Mouse (Mus musculus): ENCODE measurements around the gene Cntn6.

The Cntn6 gene

DNA sequence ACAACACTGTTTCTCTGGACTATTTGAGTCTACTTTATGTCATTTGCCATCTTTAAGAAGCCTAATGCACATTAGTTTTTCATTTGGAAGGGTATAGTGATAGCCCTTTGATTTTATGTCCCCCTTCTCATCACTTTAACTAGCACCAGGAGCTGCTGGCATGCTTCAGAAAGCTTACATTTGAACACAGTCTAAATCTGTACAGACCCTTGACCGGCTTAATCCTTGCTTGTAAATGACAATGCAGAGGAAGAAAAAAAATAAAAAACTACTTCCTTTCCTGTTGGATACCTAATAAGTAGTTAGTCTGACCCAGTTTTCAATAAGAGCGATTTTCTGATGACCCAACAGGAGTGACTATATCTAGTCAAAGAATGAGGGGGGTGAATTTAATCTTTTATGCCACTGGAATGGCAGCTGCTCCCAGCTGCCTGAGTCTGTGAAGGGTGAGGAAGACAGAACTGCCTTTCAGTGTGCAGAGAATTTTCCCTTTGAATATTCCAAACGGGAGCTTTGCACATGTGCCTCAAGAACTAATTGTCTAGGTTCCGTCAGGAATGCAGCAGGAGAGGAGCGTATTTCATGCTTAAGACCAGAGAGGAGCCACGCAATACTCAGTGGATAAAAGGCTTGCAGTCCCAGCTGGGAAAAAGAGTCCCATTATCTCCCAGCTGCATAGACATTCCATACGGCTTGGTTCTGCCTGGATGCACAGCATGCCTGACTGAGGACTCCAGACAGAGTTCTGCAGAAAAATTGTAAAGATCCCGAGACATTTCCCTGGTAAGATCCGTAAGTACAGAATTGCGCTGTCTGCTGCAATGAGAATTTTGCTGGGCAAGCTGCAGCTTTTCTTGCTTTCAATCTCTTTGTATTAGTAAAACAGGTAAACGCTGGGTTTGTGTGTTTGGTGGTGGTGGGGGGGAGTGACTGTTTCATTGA, at the start of gene Cntn6:
Cntn6 (plus strand) TSS at position 301 of the 942 bp plus-strand sequence.
- no peak for DNase-seq (ENCODE audit: low spot score in 2 of 2)

DNA sequence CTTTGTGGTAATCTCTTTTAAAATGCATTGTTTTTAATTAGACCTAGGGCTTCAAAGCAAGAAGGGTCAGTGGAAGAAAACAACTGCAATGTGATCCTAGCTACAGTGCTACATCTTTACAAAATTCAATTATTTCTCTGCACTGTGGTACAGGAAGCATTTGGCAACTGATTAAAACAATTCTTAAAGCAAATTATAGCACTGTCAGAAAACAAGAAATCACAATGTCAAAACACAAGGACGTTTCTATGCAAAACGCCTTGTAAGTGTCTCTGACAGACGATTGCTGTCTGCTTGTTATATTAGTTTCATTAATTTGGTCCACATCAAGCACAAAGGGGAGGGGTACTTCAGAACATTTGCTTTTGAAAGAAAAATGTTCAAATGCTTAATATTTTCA, 48.9 kb upstream of the Cntn6 start:
- no peak for DNase-seq (ENCODE audit: low spot score in 2 of 2)

DNA sequence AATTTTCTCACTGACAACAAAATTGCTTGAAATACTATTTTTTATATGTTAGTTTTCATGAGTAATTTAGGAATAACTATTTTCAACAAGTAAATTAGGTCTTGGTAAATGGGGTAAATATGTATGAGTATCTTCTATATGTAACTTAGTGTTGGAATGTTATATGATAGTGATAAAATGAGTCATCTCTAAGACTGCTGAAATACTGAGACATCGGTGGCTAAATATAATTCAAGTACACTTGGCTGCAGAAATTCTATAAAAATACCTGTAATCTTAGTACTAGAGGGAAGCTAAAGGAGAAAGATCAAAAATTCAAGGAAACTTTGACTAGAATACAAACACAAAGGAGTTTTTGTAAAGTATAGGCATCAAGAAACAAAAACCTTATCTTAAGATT, 21.9 kb upstream of the Cntn6 start:
- no peak for DNase-seq (ENCODE audit: low spot score in 2 of 2)

- DNase-seq (ENCODE audit: low spot score in 2 of 2) = no peak
Measured at GRCm38 (mm10) chr6:104479242-104479641, 13.3 kb upstream of the Cntn6 start.

DNA sequence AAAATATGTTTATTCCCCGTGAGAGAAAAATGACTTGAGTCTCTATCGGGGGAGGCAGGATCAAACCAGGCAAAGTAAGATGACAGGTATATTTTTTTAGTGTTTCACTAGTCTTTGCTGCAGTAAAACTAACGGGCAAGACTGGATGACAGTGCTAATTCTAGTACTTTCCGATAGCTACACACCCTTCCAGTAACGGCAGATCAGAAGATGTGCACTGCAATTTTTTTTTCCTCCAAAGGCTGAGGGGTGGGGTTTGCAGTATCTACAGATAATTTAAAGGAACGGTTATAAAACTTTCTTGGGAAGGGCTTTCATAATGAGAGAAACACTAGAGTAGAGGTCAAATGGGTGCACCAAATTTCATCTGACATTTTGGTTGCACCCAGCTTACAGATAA, 869 bp downstream of the Cntn6 start:
- DNase-seq (ENCODE audit: low spot score in 2 of 2) = no peak

GRCm38 (mm10) chr6:104495801-104496200, 3.2 kb downstream of the Cntn6 start:
- no peak for DNase-seq (ENCODE audit: low spot score in 2 of 2)

GRCm38 (mm10) chr6:104563993-104564392, 71.4 kb downstream of the Cntn6 start:
- no peak for DNase-seq (ENCODE audit: low spot score in 2 of 2)

DNA sequence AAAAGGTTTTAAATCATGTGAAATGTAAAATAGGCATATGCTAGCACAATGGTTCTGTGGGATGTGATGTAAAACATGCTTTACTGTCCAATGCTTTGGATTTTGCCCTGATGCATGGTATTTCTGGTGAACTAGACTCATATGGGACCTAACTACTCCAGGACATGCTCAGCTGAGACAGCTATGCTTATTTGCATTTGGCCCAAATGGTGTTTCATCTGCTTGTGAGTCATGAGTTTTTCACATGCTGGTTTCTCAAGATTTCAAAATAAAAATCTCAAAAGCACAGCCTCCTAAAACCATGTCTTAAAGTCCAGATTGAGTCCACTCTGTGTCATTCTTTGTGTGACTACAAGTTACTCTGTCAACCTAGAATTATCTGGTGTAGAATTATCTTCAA, 77.0 kb downstream of the Cntn6 start:
- DNase-seq (ENCODE audit: low spot score in 2 of 2) = no peak

GRCm38 (mm10) chr6:104588028-104588427, 95.4 kb downstream of the Cntn6 start:
- DNase-seq (ENCODE audit: low spot score in 2 of 2) = no peak

DNA sequence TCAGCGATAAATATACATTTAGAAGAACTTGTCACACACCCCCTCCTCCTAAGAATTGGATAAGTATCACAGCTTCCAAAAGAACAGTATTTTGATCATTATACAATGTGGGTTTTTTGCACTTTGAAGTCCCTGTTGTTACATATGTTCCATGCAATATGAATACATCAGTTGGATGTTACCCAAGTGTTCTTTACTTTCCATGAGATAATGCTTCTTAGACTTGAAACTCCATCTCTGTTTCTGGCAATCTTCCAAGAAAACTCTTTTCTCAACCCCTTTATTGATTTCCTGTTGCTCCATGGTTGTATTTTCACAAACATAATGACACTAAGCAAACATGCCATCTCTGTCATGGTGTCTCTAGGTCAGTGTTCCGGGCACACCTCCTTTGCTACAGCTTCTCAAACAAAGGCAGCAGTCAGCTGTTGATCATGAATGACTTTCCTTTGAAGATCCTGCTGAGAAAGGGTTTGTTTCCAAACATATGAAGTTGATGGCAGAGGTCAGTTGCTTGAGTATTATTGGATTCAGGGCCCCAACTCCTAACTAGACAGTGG, 108.3 kb downstream of the Cntn6 start:
- DNase-seq (ENCODE audit: low spot score in 2 of 2) = no peak

DNA sequence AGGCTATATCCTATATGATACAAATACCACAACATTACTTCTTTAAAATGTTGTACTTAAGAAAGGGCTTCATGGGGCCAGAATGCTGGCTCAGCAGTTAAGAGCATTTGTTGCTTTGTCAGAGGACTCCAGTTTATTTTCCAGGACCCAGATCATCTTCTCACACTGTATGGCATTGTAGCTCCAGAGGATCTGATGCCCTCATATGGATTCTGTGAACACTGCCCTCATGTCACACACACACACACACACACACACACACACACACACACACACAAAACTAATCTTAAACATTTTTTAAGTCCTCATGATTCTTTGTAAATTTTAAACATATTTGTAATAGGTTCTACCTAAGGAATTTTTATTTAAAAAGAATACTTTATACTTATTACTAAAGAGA, 110.3 kb downstream of the Cntn6 start:
- DNase-seq (ENCODE audit: low spot score in 2 of 2) = no peak

DNA sequence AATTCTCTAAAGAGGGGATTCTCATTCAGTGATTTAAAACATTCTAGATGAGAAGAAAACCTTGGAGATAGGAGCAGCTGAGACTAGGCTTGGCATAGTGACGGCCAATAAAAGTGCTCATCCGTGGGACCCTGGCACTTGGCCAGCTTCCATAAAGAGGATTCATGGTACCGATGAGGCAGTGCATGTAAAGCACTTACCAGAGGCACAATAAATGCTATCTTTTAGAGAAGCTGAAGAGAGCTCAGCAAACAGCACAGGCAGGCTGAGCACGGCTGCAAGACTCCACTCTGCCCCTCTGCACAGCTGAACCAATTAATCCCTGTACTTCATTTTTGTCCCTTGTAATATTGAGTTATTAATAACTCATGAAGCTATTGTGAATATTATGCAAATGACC, 110.8 kb downstream of the Cntn6 start:
- DNase-seq (ENCODE audit: low spot score in 2 of 2) = no peak

DNA sequence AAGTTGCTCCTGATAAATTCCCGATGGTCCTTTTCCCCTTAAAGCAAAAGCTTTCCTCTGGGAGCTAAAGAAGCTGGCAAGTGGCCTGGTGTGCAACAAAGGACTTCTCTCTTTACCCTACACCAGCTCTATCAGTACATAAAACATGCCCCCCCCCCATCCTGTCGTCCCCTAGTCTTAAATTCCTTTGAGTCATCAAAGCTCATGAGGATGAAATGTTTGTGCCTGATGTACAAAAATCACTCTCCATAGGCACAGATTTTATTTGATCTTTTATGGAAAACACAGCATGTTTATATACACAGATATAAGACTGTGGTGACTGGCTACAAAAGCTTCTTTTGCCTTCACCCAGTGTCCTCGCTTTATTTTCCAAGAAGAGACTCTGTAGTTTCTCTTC, 112.6 kb downstream of the Cntn6 start:
- no peak for DNase-seq (ENCODE audit: low spot score in 2 of 2)

DNA sequence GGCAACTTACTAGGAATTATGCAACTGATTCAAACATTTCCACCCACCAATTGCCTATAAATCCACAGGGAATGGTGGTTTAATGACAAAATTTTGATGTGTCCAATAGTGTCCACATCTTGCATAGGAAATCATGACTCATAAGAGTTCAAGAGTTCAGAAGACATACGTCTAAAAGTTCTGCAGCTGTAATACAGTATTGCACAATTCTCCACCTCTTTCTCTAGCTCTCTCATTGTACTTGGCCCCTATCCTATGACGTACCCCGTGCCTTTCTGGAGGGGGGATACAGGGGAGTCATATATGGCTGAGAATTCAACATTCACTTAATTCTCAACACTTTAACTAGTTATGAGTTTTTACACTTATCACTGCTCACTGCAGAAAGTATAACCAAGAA, 160.9 kb downstream of the Cntn6 start:
- no peak for DNase-seq (ENCODE audit: low spot score in 2 of 2)

GRCm38 (mm10) chr6:104668701-104669100, 176.1 kb downstream of the Cntn6 start:
- no peak for DNase-seq (ENCODE audit: low spot score in 2 of 2)

GRCm38 (mm10) chr6:104674249-104674648, 181.7 kb downstream of the Cntn6 start:
- no peak for DNase-seq (ENCODE audit: low spot score in 2 of 2)

DNA sequence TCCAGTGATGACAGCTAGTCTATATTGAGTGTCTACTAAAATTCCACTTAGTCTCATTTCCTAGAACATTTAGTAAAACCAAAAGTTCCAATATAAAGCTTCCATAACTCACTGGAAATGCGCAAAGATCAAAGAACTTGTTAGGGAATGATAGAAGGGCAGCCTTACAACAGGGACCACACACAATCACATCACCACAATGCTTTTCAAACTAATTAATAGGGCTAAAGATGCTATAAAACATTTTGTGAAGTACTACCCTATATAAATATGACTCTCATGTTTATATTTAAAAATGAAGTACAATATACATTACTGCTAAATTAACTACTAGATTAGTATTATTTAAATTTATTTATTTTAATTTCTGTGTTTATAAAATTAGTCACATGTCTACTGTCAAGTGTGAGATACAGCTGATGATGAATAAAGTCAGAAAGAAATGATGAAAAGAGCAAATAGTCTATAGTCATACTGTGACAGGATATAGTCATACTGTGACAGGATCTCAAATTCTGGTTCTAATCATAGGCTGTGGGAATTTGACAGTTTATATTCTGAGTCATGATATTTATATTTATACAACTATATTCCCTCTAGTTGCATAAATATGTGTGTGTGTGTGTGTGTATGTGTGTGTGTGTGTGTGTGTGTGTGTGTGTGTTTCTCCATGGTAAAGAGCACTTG, 187.4 kb downstream of the Cntn6 start:
- DNase-seq (ENCODE audit: low spot score in 2 of 2) = no peak

GRCm38 (mm10) chr6:104687980-104688379, 195.4 kb downstream of the Cntn6 start:
- DNase-seq (ENCODE audit: low spot score in 2 of 2) = no peak

DNA sequence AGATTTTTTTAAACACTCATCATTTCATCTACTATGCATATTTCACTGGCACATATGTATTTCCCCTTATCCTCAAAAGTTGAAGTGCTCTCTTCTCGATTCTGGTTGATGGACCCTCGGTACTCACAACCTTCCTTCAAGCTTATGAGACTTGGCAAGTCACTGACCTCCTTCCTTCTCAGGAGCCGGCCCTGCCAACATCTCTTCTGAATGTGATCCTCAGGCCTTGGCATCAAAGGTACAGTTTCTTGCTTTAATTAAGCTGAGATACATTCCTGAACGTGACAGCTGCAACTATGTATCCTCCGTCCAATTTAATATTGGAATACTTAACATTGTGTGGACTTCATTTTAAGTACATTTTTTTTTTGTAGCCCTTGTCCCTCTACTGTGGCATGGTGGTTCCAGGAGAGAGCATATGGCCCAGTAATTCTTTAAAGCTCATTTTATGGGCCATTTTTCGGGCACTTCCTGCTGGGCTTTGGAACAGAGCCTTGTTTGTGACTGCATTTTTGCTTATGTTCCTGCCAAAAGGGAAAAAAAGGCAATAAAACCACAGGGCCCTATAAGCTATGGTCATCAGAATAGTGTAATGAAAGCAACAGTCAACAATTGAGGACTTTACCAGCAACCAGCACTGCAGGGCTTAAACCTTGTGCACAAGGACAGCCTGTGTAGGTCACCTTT, 196.0 kb downstream of the Cntn6 start:
- no peak for DNase-seq (ENCODE audit: low spot score in 2 of 2)

- DNase-seq (ENCODE audit: low spot score in 2 of 2) = no peak
Measured at GRCm38 (mm10) chr6:104728571-104728970, 236.0 kb downstream of the Cntn6 start.

DNA sequence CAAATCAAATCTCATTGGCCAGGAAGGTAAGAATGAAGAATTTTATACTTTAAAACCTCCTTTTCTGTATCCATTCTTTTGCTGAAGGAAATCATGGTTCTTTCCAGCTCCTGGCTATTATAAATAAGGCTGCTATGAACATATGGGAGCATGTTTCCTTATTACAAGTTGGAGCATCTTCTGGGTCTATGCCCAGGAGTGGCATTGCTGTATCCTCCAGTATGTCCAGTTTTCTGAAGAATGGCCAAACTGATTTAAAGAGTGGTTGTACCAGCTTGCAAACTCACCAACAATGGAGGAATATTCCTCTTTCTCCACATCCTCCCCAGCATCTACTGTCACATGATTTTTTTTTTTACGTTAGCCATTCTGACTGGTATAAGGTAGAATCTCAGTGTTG, 241.7 kb downstream of the Cntn6 start:
- DNase-seq (ENCODE audit: low spot score in 2 of 2) = no peak

DNA sequence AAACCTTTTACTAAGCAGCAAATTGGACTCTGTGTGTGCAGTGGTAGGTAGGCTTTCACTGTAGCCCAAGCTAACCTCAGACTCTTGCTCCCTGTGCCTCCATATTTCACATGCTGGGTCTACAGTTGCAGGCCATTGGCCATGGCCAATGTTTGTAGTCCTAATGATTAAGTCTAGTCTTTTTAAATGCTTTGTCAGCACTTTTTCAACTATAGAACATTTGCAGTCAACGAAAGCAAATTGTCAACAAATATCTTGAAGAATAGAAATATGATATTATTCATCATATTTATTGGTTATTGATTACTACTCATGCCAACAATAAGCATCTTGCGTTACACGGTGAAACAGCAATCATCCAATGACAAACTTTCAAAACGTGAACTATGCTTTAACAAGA, 246.4 kb downstream of the Cntn6 start:
- DNase-seq (ENCODE audit: low spot score in 2 of 2) = no peak
